Comparison of ENCODE assay signal across 10 mouse cellular contexts in genomic region chr9:57056237-57056636, GRCm38 (mm10). TPM values are rescaled to one million over a fixed set of nuclear protein-coding genes. Genes with fewer than 3 reads are reported as not detected.
DNase-seq lines count a peak whose midpoint lies in the region; ATAC-seq and TF ChIP-seq lines count a peak whose summit lies in the region.
"Had no signal": no experiment of that assay in that cellular context is flagged by ENCODE, and none has a peak within 500 bp of the region (broad histone marks: within the 10 kb centered on the region; RNA-seq: fewer than 3 reads in every experiment).

No protein-coding gene starts in this region.

- ATAC-seq in kidney, embryonic 14.5 days (ENCODE audit: low FRiP score, low TSS enrichment), result no peak
- no peak for ATAC-seq in midbrain, embryonic 16.5 days

- no peak for TF ChIP-seq POLR2A in CH12.LX (IDR thresholded peaks at IDR 0.05; ENCODE audit: low read depth, low read length)

- intact Hi-C loops in gastrocnemius, adult 2 months (cut with DNase I), result loop anchor here (2.0 to 5.0 kb wide), 3 partner anchors 19 to 114 kb away; partner anchors contain the start of gene Man2c1

- DNase-seq in kidney, adult 11 months, result peak; percentile 54
- peak; percentile 61 for DNase-seq in CH12.LX (ENCODE audit: extremely low read depth)
- DNase-seq in brain, adult 2 months (ENCODE audit: low read depth, low spot score), result peak; percentile 80
- peak; percentile 40 for DNase-seq in gastrocnemius, adult 2 months
- peak; percentile 28 to 53 for DNase-seq in layer of hippocampus, postnatal 10 days (ENCODE audit: low spot score in 2 of 2)
- peak; percentile 65 to 73 for DNase-seq in right cerebral cortex, adult 2 months (ENCODE audit: low spot score in 2 of 2)
- DNase-seq: liver, embryonic 13.5 days had no signal

- no peaks in the 10 kb centered on the region for H3K9me3 ChIP-seq in kidney, embryonic 14.5 days (ENCODE audit: control insufficient read depth, low read length)
- H3K9me3 ChIP-seq in CH12.LX (replicated peaks; ENCODE audit: low read length), result no peaks in the 10 kb centered on the region
- H3K9me3 ChIP-seq in midbrain, embryonic 16.5 days (replicated peaks; ENCODE audit: control insufficient read depth, low read length, poor library complexity, severe bottlenecking), result no peaks in the 10 kb centered on the region
- H3K9me3 ChIP-seq: embryonic facial prominence, embryonic 13.5 days; liver, embryonic 13.5 days had no signal

- H3K79me2 ChIP-seq in CH12.LX (replicated peaks; ENCODE audit: control insufficient read depth, extremely low read depth, insufficient read depth, poor library complexity, severe bottlenecking), result no peaks in the 10 kb centered on the region

- H3K36me3 ChIP-seq in kidney, embryonic 14.5 days (ENCODE audit: control insufficient read depth, insufficient read depth, low read length), result peaks cover 42% of the 10 kb centered on the region
- H3K36me3 ChIP-seq in CH12.LX (replicated peaks in 1 of 2; ENCODE audit: control insufficient read depth in 1 of 2, insufficient read depth in 1 of 2, low read length in 1 of 2), result peaks cover 16 to 64% of the 10 kb centered on the region in 2 experiments
- peaks cover 20% of the 10 kb centered on the region for H3K36me3 ChIP-seq in midbrain, embryonic 16.5 days (ENCODE audit: control insufficient read depth, insufficient read depth, low read length)

- no peak overlapping the region for H3K27ac ChIP-seq in kidney, embryonic 14.5 days (ENCODE audit: low read depth, low read length)
- H3K27ac ChIP-seq in CH12.LX (ENCODE audit: insufficient read depth, low read depth), result no peak overlapping the region
- H3K27ac ChIP-seq in gastrocnemius, adult 2 months, result peak overlapping the region; percentile 1; the same call in 1 of the 2 replicates
- no peak overlapping the region for H3K27ac ChIP-seq in midbrain, embryonic 16.5 days (ENCODE audit: low read length)
- H3K27ac ChIP-seq: embryonic facial prominence, embryonic 13.5 days; liver, embryonic 13.5 days had no signal

- TF ChIP-seq EP300 in CH12.LX (IDR thresholded peaks at IDR 0.05; ENCODE audit: low read length), result no peak

- peak; percentile 59 for TF ChIP-seq RAD21 in CH12.LX (IDR thresholded peaks at IDR 0.05; ENCODE audit: low read depth, low read length)

- no peaks in the 10 kb centered on the region for H3K4me1 ChIP-seq in kidney, embryonic 14.5 days (ENCODE audit: control insufficient read depth, insufficient read depth, low read length)
- no peaks in the 10 kb centered on the region for H3K4me1 ChIP-seq in CH12.LX (ENCODE audit: control insufficient read depth in 1 of 2, insufficient read depth in 2 of 2)
- no peaks in the 10 kb centered on the region for H3K4me1 ChIP-seq in midbrain, embryonic 16.5 days (ENCODE audit: control insufficient read depth, insufficient read depth, low read length)
- H3K4me1 ChIP-seq: embryonic facial prominence, embryonic 13.5 days; liver, embryonic 13.5 days had no signal

- H3K4me3 ChIP-seq in kidney, embryonic 14.5 days (ENCODE audit: low read length), result no peak overlapping the region
- H3K4me3 ChIP-seq in CH12.LX (replicated peaks in 1 of 3; ENCODE audit: low read depth in 2 of 3, low read length in 2 of 3, poor library complexity in 1 of 3), result no peak overlapping the region
- H3K4me3 ChIP-seq in gastrocnemius, adult 2 months, result no peak overlapping the region
- H3K4me3 ChIP-seq in midbrain, embryonic 16.5 days (ENCODE audit: low read depth, low read length), result no peak overlapping the region
- H3K4me3 ChIP-seq: embryonic facial prominence, embryonic 13.5 days; liver, embryonic 13.5 days had no signal

- H3K4me2 ChIP-seq in kidney, embryonic 14.5 days (replicated peaks; ENCODE audit: low read depth, low read length), result no peak overlapping the region
- no peak overlapping the region for H3K4me2 ChIP-seq in CH12.LX (ENCODE audit: insufficient read depth, low read depth, poor library complexity, severe bottlenecking)
- H3K4me2 ChIP-seq in midbrain, embryonic 16.5 days (ENCODE audit: low read length), result no peak overlapping the region
- H3K4me2 ChIP-seq: embryonic facial prominence, embryonic 13.5 days; liver, embryonic 13.5 days had no signal

- dilution Hi-C loops in CH12.LX (cut with MboI; ENCODE audit: extremely low pct_ligation_motif_present, extremely low pct_unique_long_range_greater_than_20kb, low sequenced_read_pairs), result no loop called here

- TF ChIP-seq CTCF in CH12.LX (conservative IDR thresholded peaks at IDR 0.05 in 1 of 2, IDR thresholded peaks at IDR 0.05 in 1 of 2; ENCODE audit: low read depth in 2 of 2, low read length in 2 of 2), result peak; percentile 31 to 70; a peak in 3 of 4 replicates
- peak; percentile 79 for TF ChIP-seq CTCF in gastrocnemius, adult 2 months (IDR thresholded peaks at IDR 0.05)

- H3K27me3 ChIP-seq in kidney, embryonic 14.5 days (ENCODE audit: control insufficient read depth, insufficient read depth, low read length), result no peaks in the 10 kb centered on the region
- no peaks in the 10 kb centered on the region for H3K27me3 ChIP-seq in CH12.LX (replicated peaks)
- no peaks in the 10 kb centered on the region for H3K27me3 ChIP-seq in midbrain, embryonic 16.5 days (ENCODE audit: control insufficient read depth, insufficient read depth, low read depth, low read length)
- H3K27me3 ChIP-seq: embryonic facial prominence, embryonic 13.5 days; liver, embryonic 13.5 days had no signal

- 75% methylated on average over 1 of the region's 1 CpGs for WGBS in kidney, embryonic 14.5 days
- 81% methylated on average over 1 of the region's 1 CpGs for WGBS in midbrain, embryonic 16.5 days

- H3K9ac ChIP-seq in kidney, embryonic 14.5 days (ENCODE audit: low read depth, low read length), result no peak overlapping the region
- H3K9ac ChIP-seq in CH12.LX (ENCODE audit: insufficient read depth, low read depth), result no peak overlapping the region
- no peak overlapping the region for H3K9ac ChIP-seq in midbrain, embryonic 16.5 days (ENCODE audit: low read depth, low read length)
- H3K9ac ChIP-seq: embryonic facial prominence, embryonic 13.5 days; liver, embryonic 13.5 days had no signal

- in situ Hi-C loops in CH12.LX (cut with MboI; ENCODE audit: low pct_ligation_motif_present, low pct_unique_long_range_greater_than_20kb, low sequenced_read_pairs), result loop anchor here (5.0 kb wide), 1 partner anchor 76 kb away; the partner anchor contains the start of gene Man2c1

TF ChIP-seq in CH12.LX, 34 proteins besides CTCF, POLR2A, EP300 and RAD21:
- TF ChIP-seq ZKSCAN1 (IDR thresholded peaks at IDR 0.05; ENCODE audit: borderline replicate concordance, low read depth, low read length) (no peak), SMC3 (IDR thresholded peaks at IDR 0.05; ENCODE audit: low read depth, low read length) (peak; percentile 65)

RNA-seq across cellular contexts. Expression of gene Sin3a, which starts 15.6 kb away (rescaled TPM):
- polyA plus RNA-seq in kidney, embryonic 14.5 days (2014; fragmentation: Nextera tagmentation; extraction: Ambion mirVana), result 28.9 and 53.2 TPM in 2 replicates
- 26.4 and 28.7 TPM in 2 replicates for total RNA-seq in CH12.LX (2012; rRNA removed)
- total RNA-seq in CH12.LX (2014; rRNA removed), result 17.7 and 23.0 TPM in 2 replicates
- polyA plus RNA-seq in CH12.LX (2012; ENCODE audit: insufficient read length, low read depth), result 32.1 and 32.4 TPM in 2 replicates
- total RNA-seq in gastrocnemius, adult 2 months (2021), result 10 to 100 TPM; 17.1 to 18.7 TPM
- 10 to 100 TPM; 36.2 to 36.4 TPM for total RNA-seq in layer of hippocampus, postnatal 10 days (2021)
- 21.8 and 22.1 TPM in 2 replicates for polyA plus RNA-seq in midbrain, embryonic 16.5 days (2015; fragmentation: Nextera tagmentation; extraction: Ambion mirVana)
